Mouse (Mus musculus) spleen, adult 12 weeks (tissue): ENCODE measurements around the gene Spry1.
A peak's percentile ranks its signal among the peaks of the same experiment; 100 is the strongest.
"Not testable (repeated sequence)": the region's sequence is repeated elsewhere in the genome, so short reads cannot be mapped to it uniquely, and the experiment has no call there.

Experiments
- DNase-seq: peaks from one replicate; pipeline ENCODE4 v3.0.0; 2022; ENCODE audit warnings: low spot score

Gene Spry1

DNA sequence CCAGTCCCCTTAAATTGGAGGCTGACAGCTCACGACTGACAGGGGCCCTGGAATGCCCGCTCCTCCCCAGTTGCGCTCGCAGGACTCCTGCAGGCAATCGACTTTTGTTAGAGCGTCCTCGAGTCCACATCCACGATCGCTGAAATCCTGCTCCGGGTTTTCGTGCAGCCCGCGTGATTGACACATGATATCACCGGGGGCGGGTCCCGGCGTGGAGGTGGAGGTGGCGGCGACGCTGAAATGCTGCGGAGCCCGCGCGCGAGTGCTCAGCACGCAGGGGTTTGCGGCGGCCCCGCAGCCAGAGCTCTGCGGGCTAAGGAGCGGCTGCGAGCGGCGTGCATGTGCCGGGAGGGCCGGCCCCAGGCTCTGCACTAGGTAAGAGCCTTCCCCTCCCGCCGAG lies at the start of gene Spry1:
Spry1 (plus strand) TSS at position 258 of the 400 bp plus-strand sequence.
- DNase-seq: peak; percentile 81

DNA sequence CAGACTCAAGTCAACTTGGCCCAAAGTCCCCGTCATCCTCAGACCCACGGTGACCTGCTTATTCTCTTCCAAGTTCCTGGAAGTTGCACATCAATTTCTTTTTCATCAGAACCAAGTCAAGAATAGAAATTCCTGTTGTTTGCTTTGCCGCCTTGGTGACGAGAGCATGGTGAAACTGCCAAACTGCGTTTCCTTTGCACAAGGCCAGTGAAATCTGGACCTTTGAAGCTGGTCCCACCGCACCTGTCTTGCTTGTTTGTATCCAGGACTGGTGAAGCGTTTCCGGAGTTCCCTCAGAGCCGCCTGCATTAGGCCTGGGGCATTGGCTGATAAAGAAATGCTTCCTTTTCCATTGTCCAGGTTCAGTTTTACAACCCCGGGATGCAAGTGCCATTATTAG lies 44.0 kb upstream of the Spry1 start:
- no peak for DNase-seq

DNA sequence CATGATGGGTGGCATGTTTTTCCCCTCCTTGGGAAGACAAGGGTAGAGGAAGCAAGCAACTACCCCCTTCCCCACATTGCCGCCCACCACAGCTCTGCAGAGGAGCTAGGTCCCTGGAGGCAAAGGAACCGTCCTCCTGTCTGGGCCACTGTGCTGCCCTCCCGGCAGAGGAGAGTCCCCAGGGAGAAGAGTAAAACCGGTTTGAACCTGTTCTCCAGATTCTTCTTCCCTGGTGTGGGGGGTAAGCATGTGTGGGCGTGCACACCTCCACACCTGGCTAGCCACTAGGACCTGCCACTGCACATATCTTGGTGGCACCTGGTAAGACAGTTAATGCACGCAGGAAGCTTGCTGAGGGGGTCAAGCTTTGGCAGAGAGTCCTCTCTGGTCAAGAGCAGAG lies 43.2 kb upstream of the Spry1 start:
- DNase-seq: no peak

DNA sequence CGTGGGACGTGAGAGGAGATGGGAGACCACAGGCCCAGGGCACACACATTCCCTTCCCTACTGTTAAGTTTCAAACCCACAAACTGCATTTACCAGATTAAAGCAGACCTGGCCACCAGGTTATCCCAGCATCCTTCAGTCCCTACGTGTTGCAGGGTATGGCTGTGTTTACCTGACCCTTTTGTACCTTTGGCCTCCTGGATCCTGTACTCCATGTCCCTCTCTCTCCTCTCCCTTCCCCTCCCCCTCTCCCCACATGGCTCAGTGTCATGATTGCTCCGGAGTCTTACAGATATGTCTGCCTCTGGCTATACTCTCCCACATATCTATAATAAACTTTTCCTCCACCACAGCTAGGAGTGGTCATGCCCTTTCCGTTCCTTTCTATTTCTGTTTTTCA lies 42.5 kb upstream of the Spry1 start:
- DNase-seq: no peak

DNA sequence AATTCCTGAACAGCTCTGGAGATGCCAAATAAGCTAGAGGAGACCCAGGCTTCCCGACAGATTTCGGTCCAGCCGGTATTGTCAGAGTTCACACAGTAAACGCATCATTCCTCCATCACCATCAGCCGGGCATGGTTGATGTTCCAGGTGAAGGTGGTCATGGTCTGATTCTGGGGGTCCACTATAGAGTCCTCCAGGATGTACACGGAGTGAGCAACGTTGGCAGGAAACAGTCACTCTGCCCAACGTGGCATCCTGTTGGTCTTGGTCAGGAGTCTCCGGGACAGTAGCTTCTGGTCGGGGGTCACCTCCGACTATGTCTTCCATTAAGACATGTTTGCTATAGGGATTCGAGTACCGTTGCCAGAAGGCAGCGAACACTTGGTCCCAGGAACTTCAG lies 40.1 kb upstream of the Spry1 start:
- DNase-seq: not testable (repeated sequence)

DNA sequence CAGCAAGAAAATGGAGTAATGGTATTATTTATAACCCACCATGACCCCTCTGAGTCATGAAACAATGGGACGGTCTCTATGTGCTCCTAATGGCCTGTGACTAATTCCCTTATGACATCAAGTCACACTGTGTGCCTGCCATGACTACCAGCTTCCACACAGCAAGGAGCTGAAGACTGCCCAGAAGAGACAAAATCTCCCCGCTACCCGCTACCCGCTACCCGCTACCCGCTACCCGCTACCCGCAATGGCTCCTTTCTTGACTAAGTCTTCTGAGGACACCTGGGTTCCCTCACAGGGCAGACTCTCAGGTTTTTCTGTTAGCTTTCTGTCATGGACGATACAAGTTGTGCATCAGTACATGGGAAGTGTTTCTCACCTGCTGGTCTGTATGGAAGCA lies 37.4 kb upstream of the Spry1 start:
- DNase-seq: no peak

DNA sequence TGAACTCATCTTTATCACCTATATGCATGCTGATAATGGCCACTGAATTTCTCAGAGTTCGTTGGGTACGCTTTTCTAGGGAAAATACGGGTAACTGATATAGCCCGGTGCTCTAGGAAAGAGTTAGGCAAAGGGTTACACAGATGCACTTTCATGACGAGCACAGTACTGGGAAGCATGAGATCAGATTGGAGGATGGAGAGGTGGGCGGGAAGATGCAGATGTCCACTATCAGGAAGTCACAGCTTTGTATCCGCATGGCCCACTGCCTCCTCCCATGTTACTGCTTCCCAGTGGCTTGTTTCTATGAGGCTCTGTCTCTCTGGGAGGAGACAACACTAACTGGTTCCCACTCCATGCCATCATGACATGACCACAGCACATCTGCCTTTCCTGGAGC lies 36.9 kb upstream of the Spry1 start:
- DNase-seq: no peak

DNA sequence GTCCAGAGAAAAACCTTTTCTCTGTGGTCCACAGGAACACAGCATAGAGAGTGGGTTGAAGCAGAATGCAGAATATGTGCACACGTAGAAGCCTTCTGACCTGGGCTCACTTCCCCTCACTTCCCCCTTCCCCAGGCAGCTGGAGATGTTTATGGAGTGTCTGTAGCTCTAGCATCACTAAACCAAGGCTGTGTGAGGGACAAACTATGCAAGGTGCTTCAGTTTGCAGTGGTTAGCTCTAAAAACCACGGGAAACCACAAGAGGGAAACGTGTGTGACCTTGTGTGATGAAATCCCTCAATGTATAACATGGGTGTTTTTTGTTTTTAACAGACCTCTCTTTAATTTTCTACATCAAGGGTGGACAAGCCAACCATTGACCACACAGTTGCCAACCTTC lies 36.2 kb upstream of the Spry1 start:
- no peak for DNase-seq

DNA sequence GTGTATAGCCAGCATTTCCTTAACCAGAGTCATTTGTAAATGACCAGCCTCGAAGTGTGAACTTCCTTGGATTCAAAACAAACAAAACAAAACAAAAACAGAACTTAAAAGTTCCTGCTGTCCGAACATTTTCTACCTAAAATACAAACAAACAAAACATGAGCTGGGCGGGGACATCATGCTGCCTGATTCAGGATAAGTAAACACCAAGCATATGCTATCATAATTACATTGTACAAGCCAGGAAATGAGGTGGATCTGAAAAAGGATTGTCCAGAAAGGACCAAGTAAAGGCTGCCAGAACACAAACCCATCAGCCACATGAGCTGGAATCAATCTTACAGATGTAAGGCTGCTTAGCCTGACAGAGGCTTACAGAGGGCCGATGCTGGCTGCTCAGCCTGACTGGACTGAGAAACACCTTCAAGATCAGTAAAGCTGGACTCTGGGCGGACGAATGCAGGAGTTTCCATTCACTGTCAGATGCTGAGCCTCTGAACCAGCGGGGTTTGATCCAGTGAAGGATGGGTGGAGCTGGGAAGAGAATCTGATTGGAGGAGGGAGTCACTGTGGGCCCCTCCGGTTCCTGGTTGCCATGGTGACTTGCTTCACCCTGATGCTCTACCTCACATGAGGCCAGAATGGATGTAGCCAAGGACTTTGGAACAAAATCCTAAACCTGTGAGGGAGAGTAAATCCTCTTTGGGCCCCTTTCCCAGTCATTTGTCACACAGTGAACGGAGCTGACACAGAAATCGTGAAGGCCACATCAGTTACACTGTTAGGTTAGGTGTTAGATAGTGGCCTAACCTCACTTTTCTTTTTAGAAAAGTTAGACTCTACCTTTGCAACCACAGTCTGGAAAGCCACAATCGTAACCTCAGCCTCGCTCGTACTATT lies 34.5 kb upstream of the Spry1 start:
- no peak for DNase-seq

DNA sequence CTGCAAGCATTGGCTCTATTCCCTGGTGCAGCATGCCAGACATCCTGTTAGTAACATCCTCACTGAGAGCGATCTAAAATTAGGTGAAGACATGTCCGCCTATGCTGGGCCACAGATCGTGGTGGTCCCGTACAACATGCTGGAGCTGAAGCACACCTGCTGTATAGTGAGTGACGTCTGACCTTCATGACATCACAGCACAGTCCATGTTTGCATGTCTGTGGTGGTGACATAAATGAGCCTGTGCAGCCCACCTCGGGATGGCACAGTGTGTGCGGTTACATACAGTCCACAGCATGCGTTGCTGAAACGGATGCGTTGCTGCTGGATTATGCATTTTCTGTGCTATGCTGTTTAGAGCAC lies 33.9 kb upstream of the Spry1 start:
- no peak for DNase-seq

DNA sequence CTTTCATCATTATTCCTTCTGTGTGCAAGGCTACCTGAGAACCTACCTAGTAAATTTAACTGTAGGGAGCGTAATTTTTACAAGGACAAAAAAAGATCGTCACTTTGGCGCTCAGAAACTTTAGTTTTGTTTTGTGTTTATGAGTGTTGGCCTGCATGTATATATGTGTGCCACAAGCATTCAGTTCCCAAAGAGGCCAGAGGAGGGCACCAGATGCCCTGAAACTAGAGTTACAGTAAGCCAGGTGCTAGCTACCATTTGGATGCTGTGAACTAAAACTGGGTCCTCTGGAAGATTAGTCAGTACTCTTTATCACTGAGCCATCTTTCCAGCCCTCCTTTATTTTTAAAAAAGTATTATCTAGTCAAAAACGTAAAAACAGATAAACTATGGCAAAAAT lies 30.8 kb upstream of the Spry1 start:
- no peak for DNase-seq

DNA sequence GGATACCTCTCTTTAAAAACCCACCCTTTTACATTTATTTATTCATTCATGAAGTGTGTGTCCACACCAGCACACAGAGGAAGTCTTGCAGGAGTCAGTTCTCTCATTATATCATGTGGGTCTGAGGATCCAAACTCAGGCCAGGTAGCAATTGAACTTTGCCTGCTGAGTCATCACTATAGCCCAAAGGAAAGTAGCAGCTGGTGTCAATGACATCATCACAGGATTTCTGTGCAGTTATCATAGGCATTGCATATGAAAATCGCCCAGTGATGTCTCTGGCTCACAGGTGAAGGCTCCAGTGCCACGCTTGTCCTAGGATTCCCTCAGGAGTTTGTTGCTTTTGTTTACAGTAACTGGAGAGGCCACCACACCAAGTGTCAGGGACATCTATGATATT lies 29.1 kb upstream of the Spry1 start:
- no peak for DNase-seq

DNA sequence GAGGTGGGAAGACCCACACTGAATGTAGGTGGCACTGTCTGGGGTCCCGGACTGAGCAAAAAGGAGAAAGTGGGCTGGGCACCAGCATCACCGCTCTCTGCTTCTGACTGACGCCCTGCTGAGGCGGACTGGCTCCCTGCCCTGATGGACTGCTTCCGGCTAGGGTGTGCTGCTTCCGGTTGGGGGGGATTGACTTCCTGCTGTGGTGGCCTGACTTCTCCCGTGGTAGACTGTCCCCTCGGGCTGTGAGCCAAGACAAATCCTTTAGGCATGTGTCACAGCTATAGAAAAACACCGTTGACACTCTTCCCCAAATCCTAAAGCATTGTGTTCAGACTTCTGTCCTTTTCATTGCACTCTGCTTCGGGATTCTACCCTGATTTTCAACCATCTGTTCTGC lies 26.0 kb upstream of the Spry1 start:
- no peak for DNase-seq

DNA sequence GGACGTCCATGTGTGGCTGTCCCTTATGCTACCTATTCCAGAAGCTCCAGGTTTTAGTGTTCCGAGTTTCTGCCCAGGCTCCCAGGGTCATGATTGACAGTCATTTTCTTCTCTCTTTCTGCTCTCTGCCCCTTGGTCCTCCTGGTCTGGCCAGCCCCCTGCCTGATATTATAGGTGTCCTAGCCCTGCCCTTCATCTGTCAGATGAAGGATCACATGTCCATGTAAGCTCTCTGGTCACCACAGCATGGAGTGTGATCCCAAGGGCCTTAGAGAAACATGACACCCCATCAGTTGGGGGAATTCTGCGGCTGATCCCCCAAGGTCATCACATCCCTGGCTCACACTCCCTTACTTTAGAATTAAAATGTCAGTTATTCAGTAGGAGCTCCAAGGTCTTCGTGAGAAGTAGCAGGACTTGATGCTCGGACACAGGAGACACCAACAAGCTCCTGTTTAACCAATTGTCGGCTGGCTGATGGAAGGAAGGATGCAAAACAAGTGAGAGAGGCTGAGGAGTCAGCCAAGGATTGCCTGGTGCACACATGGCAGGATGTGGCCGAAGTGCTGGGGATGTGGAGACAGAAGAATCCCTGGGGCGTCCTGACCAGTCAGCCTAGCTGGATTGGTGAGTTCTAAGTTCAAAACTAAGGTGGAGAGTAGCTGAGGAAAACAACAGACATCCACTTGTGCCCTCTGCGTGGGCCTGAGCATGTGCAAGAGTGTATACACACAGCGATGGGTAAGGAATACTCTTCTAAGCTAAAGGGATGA lies 24.7 kb upstream of the Spry1 start:
- no peak for DNase-seq

DNA sequence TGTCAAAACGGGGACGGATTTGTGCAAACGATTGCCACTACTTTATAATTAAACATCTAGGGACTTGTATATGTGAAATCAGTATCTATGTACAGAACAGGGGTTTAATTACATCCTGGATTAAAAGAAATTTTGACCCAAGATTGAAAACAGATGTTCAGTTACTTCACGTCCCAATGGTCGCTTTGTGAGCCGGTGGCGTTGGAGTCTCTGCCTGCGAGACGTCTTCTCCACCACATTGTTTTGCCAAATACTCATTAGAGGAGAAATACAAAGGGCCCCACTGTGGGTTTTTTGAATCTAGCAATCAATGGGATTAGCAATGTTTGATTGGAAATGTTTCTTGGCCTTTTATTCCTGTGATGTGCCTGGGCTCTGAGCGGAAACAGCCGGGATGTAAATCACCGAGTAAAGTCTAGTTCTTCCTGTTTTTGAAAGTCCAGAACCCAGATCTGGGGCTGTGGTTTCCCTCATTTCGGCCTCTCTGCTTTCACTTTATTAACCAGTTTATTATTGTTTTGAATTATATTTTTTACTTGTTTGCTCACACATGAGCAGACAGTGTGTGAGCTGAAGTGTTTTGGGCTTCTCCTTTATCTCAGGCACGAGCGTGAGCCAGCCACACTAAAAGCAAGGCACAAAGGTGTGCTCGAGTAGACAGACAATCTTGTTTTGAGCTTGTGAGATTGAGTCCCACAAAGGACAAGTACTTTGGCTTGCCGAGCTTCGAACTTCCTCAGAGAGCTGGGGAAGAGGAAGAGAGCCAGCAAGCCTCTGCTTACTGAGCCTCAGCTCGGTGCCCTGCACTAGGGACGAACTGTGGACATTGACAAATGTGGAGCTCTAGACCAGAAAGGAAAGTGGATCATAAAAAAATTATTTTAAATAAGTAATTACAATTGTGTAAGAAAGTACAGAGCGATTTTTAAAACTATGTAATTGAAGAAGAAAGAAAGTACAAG lies 22.9 kb upstream of the Spry1 start:
- no peak for DNase-seq

DNA sequence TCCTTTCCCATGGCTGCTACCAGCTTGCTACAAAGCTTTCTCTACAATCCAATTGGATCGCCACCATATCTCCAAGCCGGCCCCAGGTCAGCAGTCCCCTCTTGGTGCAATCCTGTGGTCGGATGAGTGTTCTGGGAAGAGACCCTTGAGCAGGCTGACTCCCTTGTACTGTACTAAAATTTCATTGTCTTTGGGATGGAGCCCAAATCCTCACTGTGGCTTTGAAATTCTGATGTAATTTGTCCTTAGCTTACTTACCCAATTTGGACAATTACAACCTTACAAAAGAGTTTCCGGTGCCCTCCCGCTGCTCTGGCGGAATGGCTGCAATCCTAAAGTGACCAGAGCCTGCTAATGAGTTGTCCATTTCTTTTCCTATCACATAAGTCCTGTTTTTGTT lies 7.5 kb upstream of the Spry1 start:
- no peak for DNase-seq

DNA sequence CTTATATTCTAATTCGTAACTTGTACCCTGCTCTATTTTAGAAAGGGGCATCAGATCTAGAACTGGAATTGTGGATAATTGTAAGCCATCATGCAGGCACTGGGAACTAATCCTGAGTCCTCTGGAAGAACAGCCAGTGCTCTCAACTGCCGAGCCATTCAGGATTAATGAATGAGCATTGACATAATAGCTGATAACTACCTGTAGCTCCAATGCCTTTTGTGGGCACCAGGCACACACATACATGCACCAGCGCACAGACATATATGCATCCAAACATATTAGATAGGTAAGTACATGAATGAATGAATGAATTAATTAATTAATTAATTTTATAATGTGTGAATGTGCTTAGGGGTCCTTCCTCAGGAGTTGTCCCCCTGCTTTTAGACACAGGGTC lies 7.0 kb upstream of the Spry1 start:
- no peak for DNase-seq

DNA sequence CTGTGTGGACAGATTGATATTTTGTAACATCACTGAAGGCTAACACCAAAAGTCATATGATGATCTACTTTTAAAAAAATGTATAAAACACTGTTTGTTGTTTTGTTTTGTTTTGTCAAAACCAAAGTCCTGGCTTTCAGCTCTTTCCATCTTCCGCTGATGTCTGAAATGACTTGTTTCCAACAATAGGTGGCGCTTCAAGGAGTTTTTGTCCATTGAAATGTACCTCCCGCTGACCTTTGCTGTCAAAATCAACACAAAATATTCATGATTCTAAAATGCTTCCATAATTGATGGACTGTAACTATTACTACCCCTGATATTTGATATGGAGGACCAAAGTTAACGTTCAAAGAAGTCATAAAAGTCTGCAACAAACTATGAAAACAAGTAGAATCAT lies 5.1 kb upstream of the Spry1 start:
- DNase-seq: no peak

DNA sequence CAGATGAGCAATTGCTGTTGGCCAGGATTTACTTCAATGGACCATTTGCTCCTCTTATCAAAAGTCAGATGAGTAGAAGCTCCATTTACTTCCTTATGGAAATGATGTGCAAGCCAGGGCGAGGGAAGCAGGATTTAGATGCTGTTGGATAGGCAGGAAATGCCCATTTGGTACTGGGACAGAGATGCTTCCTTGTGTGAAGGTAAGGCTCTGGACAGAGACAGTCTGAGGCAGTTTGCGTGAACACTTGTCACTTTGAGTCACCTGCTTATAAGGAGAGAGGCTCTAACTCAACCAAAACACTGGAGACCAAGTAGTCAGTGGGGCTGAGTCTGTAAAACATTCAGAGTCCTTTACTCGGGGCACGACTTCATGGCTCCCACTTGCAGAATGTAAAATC lies 2.8 kb upstream of the Spry1 start:
- no peak for DNase-seq

DNA sequence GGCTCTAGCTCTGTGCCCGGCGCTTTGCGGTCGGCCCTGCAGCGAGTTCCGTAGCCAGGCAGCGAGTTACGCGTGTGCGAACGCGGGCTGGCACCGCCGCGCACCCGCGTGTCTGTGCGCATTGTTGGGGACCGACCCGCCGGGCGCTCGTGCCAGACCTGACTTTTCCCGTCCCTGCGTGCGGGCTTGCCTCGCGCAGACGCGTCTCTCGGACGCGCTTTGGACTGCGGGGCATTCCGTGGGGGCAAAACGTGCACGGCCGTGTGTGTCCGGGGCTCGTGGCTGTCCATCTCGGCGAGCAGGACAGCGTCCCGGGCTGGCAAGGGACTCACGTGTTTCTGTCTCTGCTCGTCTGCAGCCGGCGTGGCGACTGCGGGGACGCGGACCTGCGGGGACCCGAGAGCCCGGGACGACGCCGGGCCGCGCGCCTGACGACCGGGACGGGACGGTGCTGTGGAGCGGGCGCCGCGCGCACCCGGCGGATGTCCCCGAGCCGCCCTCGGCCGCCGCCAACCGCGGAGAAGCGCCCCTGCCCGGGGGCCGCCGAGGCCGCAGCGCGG lies 495 bp downstream of the Spry1 start:
- DNase-seq: peak; percentile 23

DNA sequence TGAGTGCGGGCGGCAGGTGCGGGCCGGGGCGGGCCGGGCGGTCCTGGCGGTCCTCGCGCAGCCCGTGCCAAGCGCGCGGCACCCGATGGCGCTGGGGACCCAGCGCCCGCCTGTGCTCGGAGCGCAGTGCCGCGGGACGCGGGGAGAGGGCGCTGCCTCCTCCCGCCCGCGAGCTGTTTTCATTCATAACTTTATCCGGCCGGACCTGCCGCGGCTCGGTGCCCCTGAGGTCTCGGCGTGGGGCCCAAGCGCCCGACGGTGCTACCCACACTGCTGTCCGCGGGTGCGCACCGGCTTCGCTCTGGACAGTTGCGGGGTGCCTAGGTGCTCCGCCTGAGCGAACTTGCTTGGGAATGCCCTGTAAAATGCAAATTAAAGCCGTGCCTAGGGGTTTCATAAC lies 1.1 kb downstream of the Spry1 start:
- peak; percentile 10 for DNase-seq
